ENCODE assay signal across 12 mouse cellular contexts in the genomic region with DNA sequence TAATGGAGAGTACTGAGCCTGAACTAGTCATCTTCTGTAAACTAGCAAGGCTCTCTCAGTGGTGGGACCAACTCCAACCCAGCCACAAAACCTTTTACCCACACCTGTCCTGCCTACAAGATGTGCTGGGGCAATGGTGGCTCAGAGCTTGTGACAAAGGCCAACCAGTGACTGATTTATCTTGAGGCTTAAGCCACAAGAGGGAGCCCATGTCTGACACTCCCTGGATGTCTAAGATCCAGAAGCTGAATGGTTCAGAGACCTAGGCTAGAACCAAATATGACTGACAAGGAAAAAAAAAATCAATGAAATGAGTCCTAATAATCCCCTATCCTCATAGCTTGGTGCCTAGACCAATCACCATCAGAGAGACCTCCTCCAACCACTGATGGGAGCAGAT.
A peak's percentile ranks its signal among the peaks of the same experiment; 100 is the strongest.
DNase-seq lines count a peak whose midpoint lies in the region; ATAC-seq lines count a peak whose summit lies in the region.
"Had no signal": no experiment of that assay in that cellular context is flagged by ENCODE, and none has a peak within 500 bp of the region (broad histone marks: within the 10 kb centered on the region; RNA-seq: fewer than 3 reads in every experiment).

No protein-coding gene starts in this region.

- no peaks in the 10 kb centered on the region for H3K36me3 ChIP-seq in heart, embryonic 12.5 days
- no peaks in the 10 kb centered on the region for H3K36me3 ChIP-seq in intestine, embryonic 16.5 days (ENCODE audit: control insufficient read depth, insufficient read depth, low read length)
- H3K36me3 ChIP-seq: G1E; limb, embryonic 12.5 days; neural tube, embryonic 15.5 days had no signal

- H3K9me3 ChIP-seq in heart, embryonic 12.5 days (replicated peaks), result no peaks in the 10 kb centered on the region
- H3K9me3 ChIP-seq in intestine, embryonic 16.5 days (ENCODE audit: control insufficient read depth, low read length), result no peaks in the 10 kb centered on the region
- H3K9me3 ChIP-seq: G1E; limb, embryonic 12.5 days; neural tube, embryonic 15.5 days had no signal

- no peaks in the 10 kb centered on the region for H3K27me3 ChIP-seq in heart, embryonic 12.5 days (replicated peaks)
- H3K27me3 ChIP-seq in intestine, embryonic 16.5 days (replicated peaks; ENCODE audit: control insufficient read depth, insufficient read depth, low read length), result no peaks in the 10 kb centered on the region
- H3K27me3 ChIP-seq: limb, embryonic 12.5 days; neural tube, embryonic 15.5 days had no signal

- no peak for ATAC-seq in heart, embryonic 12.5 days (ENCODE audit: insufficient number of reproducible peaks, low FRiP score)
- ATAC-seq in intestine, embryonic 16.5 days, result no peak

- H3K27ac ChIP-seq in heart, embryonic 12.5 days (ENCODE audit: poor library complexity, severe bottlenecking), result no peak overlapping the region
- no peak overlapping the region for H3K27ac ChIP-seq in intestine, embryonic 16.5 days (ENCODE audit: low read length)
- H3K27ac ChIP-seq: limb, embryonic 12.5 days; neural tube, embryonic 15.5 days had no signal

- no peak overlapping the region for H3K4me3 ChIP-seq in heart, embryonic 12.5 days
- no peak overlapping the region for H3K4me3 ChIP-seq in intestine, embryonic 16.5 days (ENCODE audit: low read length)
- H3K4me3 ChIP-seq: limb, embryonic 12.5 days; neural tube, embryonic 15.5 days had no signal

- H3K9ac ChIP-seq in heart, embryonic 12.5 days, result no peak overlapping the region
- H3K9ac ChIP-seq in intestine, embryonic 16.5 days (ENCODE audit: low read depth, low read length), result no peak overlapping the region
- H3K9ac ChIP-seq: limb, embryonic 12.5 days; neural tube, embryonic 15.5 days had no signal

- peak; percentile 4 to 18 for DNase-seq in heart, adult 18-20 months
- peak; percentile 12 to 15 for DNase-seq in left cerebral cortex, adult 18-20 months (ENCODE audit: low spot score in 2 of 2)
- DNase-seq in left cerebral cortex, postnatal 36 days (ENCODE audit: low spot score in 2 of 2), result no peak
- peak; percentile 41 for DNase-seq in 416B (ENCODE audit: low read depth)
- peak; percentile 40 for DNase-seq in NIH3T3 (ENCODE audit: low read depth)
- DNase-seq in gastrocnemius, postnatal 36 days, result no peak
- DNase-seq: thymus, postnatal 25 days had no signal

- intact Hi-C loops in left cerebral cortex, postnatal 36 days (cut with DNase I), result loop anchor here (5.0 kb wide), 1 partner anchor 393 kb away; no protein-coding TSS in a partner anchor
- intact Hi-C loops in gastrocnemius, postnatal 36 days (cut with DNase I), result loop anchor here (5.0 kb wide), 1 partner anchor 393 kb away; no protein-coding TSS in a partner anchor

- H3K4me1 ChIP-seq in heart, embryonic 12.5 days (replicated peaks), result no peaks in the 10 kb centered on the region
- no peaks in the 10 kb centered on the region for H3K4me1 ChIP-seq in intestine, embryonic 16.5 days (ENCODE audit: control insufficient read depth, insufficient read depth, low read length)
- H3K4me1 ChIP-seq: limb, embryonic 12.5 days; neural tube, embryonic 15.5 days had no signal

- no peak overlapping the region for H3K4me2 ChIP-seq in heart, embryonic 12.5 days
- H3K4me2 ChIP-seq in intestine, embryonic 16.5 days (ENCODE audit: low read depth, low read length), result no peak overlapping the region
- H3K4me2 ChIP-seq: limb, embryonic 12.5 days; neural tube, embryonic 15.5 days had no signal

Comparison
In these comparisons a context has a peak if more than half of its experiments do, and no peak if none do; other contexts are left out.
1. DNase-seq: peak in heart, adult 18-20 months (2 of 2), left cerebral cortex, adult 18-20 months (2 of 2), 416B (single experiment) and NIH3T3 (single experiment); none in left cerebral cortex, postnatal 36 days (0 of 2) and gastrocnemius, postnatal 36 days (0 of 2).